Mouse (Mus musculus): ENCODE data around the gene Ercc1. TPM values are rescaled to one million over a fixed set of nuclear protein-coding genes. Genes with fewer than 3 reads are reported as not detected.
A peak's percentile ranks its signal among the peaks of the same experiment; 100 is the strongest.

The Ercc1 gene
- polyA plus RNA-seq, 1 experiment: 30.7 TPM

- H3K4me3 ChIP-seq (ENCODE audit: insufficient read depth, low read length): no peak overlapping the region
- TF ChIP-seq POLR2A (IDR thresholded peaks at IDR 0.05; ENCODE audit: borderline replicate concordance, low read depth, low read length) (no peak), CTCF (IDR thresholded peaks at IDR 0.05; ENCODE audit: low read depth, low read length) (no peak)
- no peak overlapping the region for H3K27ac ChIP-seq (ENCODE audit: insufficient read depth, low read depth, low read length)
- H3K4me1 ChIP-seq (ENCODE audit: control insufficient read depth, insufficient read depth, low read length): no peaks in the 10 kb centered on the region
These were observed 31.4 kb downstream of the Ercc1 start for GRCm38 (mm10) chr7:19376019-19376418.

- H3K27ac ChIP-seq (ENCODE audit: insufficient read depth, low read depth, low read length): no peak overlapping the region
- no peaks in the 10 kb centered on the region for H3K4me1 ChIP-seq (ENCODE audit: control insufficient read depth, insufficient read depth, low read length)
- TF ChIP-seq CTCF (IDR thresholded peaks at IDR 0.05; ENCODE audit: low read depth, low read length) (no peak), POLR2A (IDR thresholded peaks at IDR 0.05; ENCODE audit: borderline replicate concordance, low read depth, low read length) (no peak)
- H3K4me3 ChIP-seq (ENCODE audit: insufficient read depth, low read length): no peak overlapping the region
These were observed 33.5 kb downstream of the Ercc1 start for GRCm38 (mm10) chr7:19378049-19378448.

DNA sequence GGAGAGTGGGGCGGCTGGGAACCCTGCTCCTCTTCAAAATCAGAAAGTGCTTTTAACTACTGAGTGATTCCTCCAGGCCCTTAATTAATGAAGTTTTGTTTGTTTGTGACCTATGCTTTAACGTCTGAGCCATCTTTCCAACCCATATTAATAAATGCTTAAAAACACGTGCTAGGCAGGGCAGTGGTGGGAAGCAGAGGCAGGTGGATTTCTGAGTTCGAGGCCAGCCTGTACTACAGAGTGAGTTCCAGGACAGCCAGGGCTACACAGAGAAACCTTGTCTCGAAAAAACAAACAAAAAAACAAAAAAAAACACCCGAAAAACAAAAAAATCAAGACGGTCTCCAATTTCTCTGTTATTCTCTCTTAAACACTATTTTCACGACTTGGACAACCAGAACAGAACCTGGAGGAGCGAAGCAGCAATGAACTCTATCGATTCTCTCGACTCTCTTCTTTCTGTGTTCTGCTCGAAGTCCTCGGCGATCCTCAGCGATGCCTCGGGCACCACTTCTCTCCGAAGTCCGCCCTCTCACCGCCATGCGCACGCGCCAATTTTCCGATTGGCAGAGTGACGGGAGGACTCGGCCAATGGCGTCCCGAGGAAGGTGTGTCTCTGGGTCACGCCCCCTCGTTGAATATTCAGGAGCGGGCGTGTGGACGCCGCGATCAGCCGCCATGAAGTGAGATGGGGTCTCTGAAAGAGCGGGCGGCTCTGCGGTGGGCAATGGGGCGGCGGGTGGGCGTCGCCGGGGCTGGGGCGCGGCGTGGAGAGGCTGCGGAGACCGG is 37.0 kb downstream of the Ercc1 start, which contains the start of gene Ercc2:
Gene Ercc2 (plus strand): TSS at position 634 of the 789 bp plus-strand sequence.
- no peaks in the 10 kb centered on the region for H3K4me1 ChIP-seq (ENCODE audit: control insufficient read depth, insufficient read depth, low read length)
- H3K4me3 ChIP-seq (ENCODE audit: insufficient read depth, low read length): peak within 1 kb of the TSS; percentile 94
- H3K27ac ChIP-seq (ENCODE audit: insufficient read depth, low read depth, low read length): no peak within 1 kb of the TSS
- TF ChIP-seq POLR2A (IDR thresholded peaks at IDR 0.05; ENCODE audit: borderline replicate concordance, low read depth, low read length) (no peak), CTCF (IDR thresholded peaks at IDR 0.05; ENCODE audit: low read depth, low read length) (no peak)

DNA sequence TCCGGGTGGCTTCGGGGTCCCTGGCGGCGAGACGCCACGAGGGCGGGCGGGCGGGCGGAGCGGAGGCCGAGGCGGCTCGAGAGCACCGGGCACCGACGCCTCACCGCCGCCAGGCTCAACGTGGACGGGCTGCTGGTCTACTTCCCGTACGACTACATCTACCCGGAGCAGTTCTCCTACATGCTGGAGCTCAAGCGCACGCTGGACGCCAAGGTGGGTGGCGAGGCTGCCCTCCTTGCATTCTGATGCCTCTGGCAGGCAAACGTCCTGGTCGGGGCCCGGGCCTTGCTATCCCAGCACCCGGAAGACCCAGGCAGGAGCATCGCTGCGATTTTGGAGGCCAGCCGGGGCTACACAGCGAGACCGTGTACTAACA is 37.6 kb downstream of the Ercc1 start:
- H3K4me3 ChIP-seq (ENCODE audit: insufficient read depth, low read length): peak overlapping the region; percentile 94
- H3K4me1 ChIP-seq (ENCODE audit: control insufficient read depth, insufficient read depth, low read length): no peaks in the 10 kb centered on the region
- no peak overlapping the region for H3K27ac ChIP-seq (ENCODE audit: insufficient read depth, low read depth, low read length)
- no peak for TF ChIP-seq POLR2A (IDR thresholded peaks at IDR 0.05; ENCODE audit: borderline replicate concordance, low read depth, low read length)
- no peak for TF ChIP-seq CTCF (IDR thresholded peaks at IDR 0.05; ENCODE audit: low read depth, low read length)

- TF ChIP-seq POLR2A (IDR thresholded peaks at IDR 0.05; ENCODE audit: borderline replicate concordance, low read depth, low read length) (no peak), CTCF (IDR thresholded peaks at IDR 0.05; ENCODE audit: low read depth, low read length) (no peak)
- Histone ChIP-seq H3K4me1 (ENCODE audit: control insufficient read depth, insufficient read depth, low read length) (no peaks in the 10 kb centered on the region), H3K27ac (ENCODE audit: insufficient read depth, low read depth, low read length) (no peak overlapping the region), H3K4me3 (ENCODE audit: insufficient read depth, low read length) (no peak overlapping the region)
These were observed 39.1 kb downstream of the Ercc1 start for GRCm38 (mm10) chr7:19383708-19384107.

GRCm38 (mm10) chr7:19388699-19389413 is 44.3 kb downstream of the Ercc1 start:
- TF ChIP-seq POLR2A (IDR thresholded peaks at IDR 0.05; ENCODE audit: borderline replicate concordance, low read depth, low read length) (no peak), CTCF (IDR thresholded peaks at IDR 0.05; ENCODE audit: low read depth, low read length) (no peak)
- Histone ChIP-seq H3K4me1 (ENCODE audit: control insufficient read depth, insufficient read depth, low read length) (no peaks in the 10 kb centered on the region), H3K4me3 (ENCODE audit: insufficient read depth, low read length) (no peak overlapping the region), H3K27ac (ENCODE audit: insufficient read depth, low read depth, low read length) (no peak overlapping the region)

DNA sequence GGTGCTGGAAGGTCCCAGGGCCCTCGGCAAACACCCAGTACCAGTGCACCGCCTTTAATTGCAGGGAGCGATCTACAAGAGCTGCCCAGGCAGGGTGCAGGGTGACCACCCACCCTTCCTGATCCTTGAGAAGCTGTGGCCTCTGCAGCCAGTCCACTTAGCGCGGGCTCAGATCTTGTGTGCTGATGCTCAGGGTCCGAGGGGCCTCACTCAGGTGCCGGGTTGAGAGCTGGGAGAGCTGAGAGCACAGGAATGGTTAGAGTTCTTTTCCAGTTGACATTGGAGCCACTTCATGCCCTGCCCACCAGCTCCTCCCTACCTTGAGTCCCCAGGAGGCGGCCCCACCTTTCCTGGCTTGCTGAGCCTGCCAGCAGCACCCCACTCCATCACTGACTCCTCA is 49.9 kb downstream of the Ercc1 start:
- Histone ChIP-seq H3K4me1 (ENCODE audit: control insufficient read depth, insufficient read depth, low read length) (no peaks in the 10 kb centered on the region), H3K4me3 (ENCODE audit: insufficient read depth, low read length) (no peak overlapping the region), H3K27ac (ENCODE audit: insufficient read depth, low read depth, low read length) (no peak overlapping the region)
- TF ChIP-seq POLR2A (IDR thresholded peaks at IDR 0.05; ENCODE audit: borderline replicate concordance, low read depth, low read length) (no peak), CTCF (IDR thresholded peaks at IDR 0.05; ENCODE audit: low read depth, low read length) (no peak)

DNA sequence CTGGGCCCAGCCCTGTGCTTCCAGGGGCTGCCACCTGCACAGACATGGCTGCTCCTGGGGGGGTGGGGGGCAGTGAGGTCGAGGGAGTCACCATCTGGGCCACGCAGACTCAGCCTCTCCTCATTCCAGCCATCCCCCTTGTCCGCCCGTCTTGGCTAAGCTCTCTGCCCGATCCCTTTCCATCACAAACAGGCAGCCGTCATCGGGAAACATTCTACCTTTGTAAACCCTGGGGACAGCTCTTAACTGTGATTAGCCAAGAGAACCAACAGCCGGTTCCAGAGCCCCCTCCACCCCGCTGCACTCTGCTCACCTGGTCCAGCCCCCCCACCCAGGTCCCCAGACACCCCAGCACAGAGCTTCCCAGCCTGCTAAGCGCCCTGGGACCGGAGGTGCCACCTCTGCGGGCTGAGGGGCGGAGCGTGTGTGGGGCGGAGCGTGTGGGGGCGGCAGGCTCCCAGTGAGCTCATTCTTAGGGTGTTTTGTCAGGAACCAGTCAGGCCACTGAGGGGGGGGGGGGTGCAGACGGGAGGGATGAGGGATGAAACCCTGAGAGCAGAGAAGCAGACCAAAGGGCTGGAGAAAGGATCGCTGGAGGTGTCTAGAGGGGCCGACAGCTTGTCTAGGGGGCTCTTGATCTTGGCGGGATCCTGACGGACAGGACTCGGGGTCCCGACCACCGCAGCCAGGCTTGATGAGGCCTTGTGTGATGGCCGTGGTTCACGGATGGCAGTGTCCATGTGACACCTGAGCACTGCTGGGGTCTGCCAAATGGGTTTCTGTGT is 55.1 kb downstream of the Ercc1 start:
- H3K4me1 ChIP-seq (ENCODE audit: control insufficient read depth, insufficient read depth, low read length): no peaks in the 10 kb centered on the region
- no peak overlapping the region for H3K4me3 ChIP-seq (ENCODE audit: insufficient read depth, low read length)
- no peak overlapping the region for H3K27ac ChIP-seq (ENCODE audit: insufficient read depth, low read depth, low read length)
- TF ChIP-seq CTCF (IDR thresholded peaks at IDR 0.05; ENCODE audit: low read depth, low read length) (no peak), POLR2A (IDR thresholded peaks at IDR 0.05; ENCODE audit: borderline replicate concordance, low read depth, low read length) (no peak)

DNA sequence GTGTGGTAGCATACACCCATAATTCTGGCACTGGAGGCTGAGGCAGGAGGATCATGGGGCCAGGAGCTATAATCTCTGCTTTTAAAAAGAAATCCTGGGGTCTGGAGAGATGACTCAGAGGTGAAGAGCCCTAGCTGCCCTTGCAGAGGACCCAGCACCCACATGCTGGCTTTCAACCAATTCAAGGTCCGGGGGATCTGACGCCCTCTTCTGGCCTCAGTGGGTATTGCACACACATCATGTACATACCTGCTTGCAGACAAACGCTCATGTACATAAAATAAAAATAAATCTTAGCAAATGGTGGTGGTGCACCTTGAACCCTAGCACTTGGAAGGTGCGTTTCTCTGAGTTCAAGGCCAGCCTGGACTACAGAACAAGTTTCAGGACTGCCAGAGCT is 56.4 kb downstream of the Ercc1 start:
- H3K27ac ChIP-seq (ENCODE audit: insufficient read depth, low read depth, low read length): no peak overlapping the region
- TF ChIP-seq POLR2A (IDR thresholded peaks at IDR 0.05; ENCODE audit: borderline replicate concordance, low read depth, low read length) (no peak), CTCF (IDR thresholded peaks at IDR 0.05; ENCODE audit: low read depth, low read length) (peak; percentile 31)
- H3K4me3 ChIP-seq (ENCODE audit: insufficient read depth, low read length): no peak overlapping the region
- no peaks in the 10 kb centered on the region for H3K4me1 ChIP-seq (ENCODE audit: control insufficient read depth, insufficient read depth, low read length)
